Mouse (Mus musculus): ENCODE results near the gene Mrtfb. TPM values are rescaled to one million over a fixed set of nuclear protein-coding genes. Genes with fewer than 3 reads are reported as not detected.

The Mrtfb gene
- polyA plus RNA-seq, 1 experiment from 2014 or later, result 19.1 TPM

DNA sequence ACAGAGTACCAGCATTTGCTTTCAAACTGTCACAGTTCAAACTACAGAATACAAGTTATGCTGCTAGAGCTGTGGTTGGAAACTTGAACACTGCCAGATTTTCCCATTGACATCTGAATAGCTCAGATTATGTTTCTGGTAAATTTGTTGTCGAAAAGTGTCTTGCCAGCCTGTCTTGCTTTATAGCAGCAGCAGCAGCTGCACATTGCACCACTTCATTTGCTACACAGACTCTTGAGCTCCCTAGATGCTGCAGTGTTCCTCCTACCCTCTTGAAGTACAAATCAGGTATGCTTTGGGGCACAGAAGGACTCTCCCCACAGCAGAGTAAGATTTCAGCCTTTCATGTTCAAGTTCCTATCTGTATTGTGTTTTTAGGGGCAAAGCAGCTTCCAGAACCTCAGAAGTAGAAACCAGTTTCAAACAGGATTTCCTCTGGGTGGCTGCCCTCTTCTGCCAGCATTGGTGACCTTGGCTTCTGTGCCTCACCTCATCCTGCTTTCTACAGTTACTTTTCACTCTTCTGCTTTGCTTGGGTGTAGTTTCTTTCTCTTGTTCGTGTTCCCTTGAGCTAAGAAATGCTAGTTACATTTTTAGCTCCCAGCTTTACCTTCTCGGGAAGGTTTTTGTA, 49.9 kb downstream of the Mrtfb start:
- H3K27ac ChIP-seq (ENCODE audit: low read depth, low read length), result no peak overlapping the region
- H3K27me3 ChIP-seq (ENCODE audit: control insufficient read depth, insufficient read depth, low read length), result no peaks in the 10 kb centered on the region
- H3K36me3 ChIP-seq (ENCODE audit: control insufficient read depth, insufficient read depth, low read length), result no peaks in the 10 kb centered on the region
- no peak overlapping the region for H3K4me2 ChIP-seq
- no peak for DNase-seq (ENCODE audit: low spot score, missing footprints)
- H3K4me3 ChIP-seq (ENCODE audit: low read depth, low read length), result no peak overlapping the region
- H3K9ac ChIP-seq (ENCODE audit: low read length), result no peak overlapping the region
- 83% methylated on average over 3 of the region's 3 CpGs for WGBS
- H3K9me3 ChIP-seq (ENCODE audit: control insufficient read depth, low read length), result no peaks in the 10 kb centered on the region
- ATAC-seq (ENCODE audit: low FRiP score), result no peak
- H3K4me1 ChIP-seq (ENCODE audit: control insufficient read depth, insufficient read depth, low read length), result no peaks in the 10 kb centered on the region

DNA sequence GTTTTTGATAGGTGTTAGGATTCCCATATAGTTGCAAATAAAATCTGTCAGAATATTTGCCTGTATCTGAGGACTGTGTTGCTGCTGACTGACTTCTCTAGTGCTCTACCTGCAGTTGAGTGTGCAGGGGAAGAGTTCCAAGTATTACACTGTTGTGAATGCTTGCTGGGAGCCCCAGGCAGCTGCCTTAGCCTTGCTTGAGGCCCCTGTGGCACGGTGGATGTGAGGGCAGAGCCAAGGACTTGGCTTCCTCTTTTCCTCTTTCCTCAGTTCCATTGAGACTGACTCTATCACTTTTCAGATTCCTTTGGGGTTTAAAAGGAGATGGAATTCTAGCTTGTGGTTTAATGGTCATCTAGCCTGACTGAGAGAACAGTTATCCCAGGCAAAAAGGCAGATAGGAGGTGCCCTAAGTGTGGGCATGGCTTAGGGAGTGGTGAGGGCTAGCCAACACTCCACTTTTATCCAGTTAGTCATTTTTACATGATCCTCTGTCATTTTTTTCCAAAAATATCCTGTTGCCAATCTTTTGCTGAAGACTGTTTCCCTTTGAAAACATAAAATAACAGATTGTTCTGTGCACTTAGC, 53.9 kb downstream of the Mrtfb start:
- no peak for ATAC-seq (ENCODE audit: low FRiP score)
- Histone ChIP-seq H3K36me3 (ENCODE audit: control insufficient read depth, insufficient read depth, low read length) (no peaks in the 10 kb centered on the region), H3K27ac (ENCODE audit: low read depth, low read length) (no peak overlapping the region), H3K9me3 (ENCODE audit: control insufficient read depth, low read length) (no peaks in the 10 kb centered on the region), H3K4me2 (no peak overlapping the region), H3K27me3 (ENCODE audit: control insufficient read depth, insufficient read depth, low read length) (no peaks in the 10 kb centered on the region), H3K4me3 (ENCODE audit: low read depth, low read length) (no peak overlapping the region), H3K9ac (ENCODE audit: low read length) (no peak overlapping the region), H3K4me1 (ENCODE audit: control insufficient read depth, insufficient read depth, low read length) (no peaks in the 10 kb centered on the region)
- 68% methylated on average over 1 of the region's 1 CpGs for whole genome bisulfite sequencing
- DNase-seq (ENCODE audit: low spot score, missing footprints), result no peak

DNA sequence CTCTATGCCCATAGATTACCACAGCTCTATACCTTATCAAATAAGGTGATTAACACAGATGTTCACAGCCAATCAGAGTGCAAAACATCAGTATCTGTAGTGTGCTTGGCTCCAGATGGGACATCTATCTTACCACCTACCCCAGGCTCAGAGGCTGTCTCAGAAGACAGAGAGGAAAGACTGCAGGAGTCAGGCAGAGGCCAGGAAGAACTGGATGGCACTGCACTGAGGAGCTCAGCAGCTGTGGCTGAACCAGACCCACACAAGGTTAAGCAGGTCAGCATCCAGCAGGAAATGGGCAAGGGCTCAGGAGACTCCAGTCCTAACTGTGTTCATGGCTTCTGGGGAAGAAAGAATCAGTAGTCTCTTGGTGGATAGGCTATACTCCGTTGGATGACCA, 55.1 kb downstream of the Mrtfb start:
- Histone ChIP-seq H3K9ac (ENCODE audit: low read length) (no peak overlapping the region), H3K4me3 (ENCODE audit: low read depth, low read length) (no peak overlapping the region), H3K36me3 (ENCODE audit: control insufficient read depth, insufficient read depth, low read length) (no peaks in the 10 kb centered on the region), H3K4me2 (no peak overlapping the region), H3K27me3 (ENCODE audit: control insufficient read depth, insufficient read depth, low read length) (no peaks in the 10 kb centered on the region), H3K4me1 (ENCODE audit: control insufficient read depth, insufficient read depth, low read length) (no peaks in the 10 kb centered on the region), H3K9me3 (ENCODE audit: control insufficient read depth, low read length) (no peaks in the 10 kb centered on the region), H3K27ac (ENCODE audit: low read depth, low read length) (no peak overlapping the region)
- WGBS, result 77% methylated on average over 1 of the region's 1 CpGs
- DNase-seq (ENCODE audit: low spot score, missing footprints) (no peak), ATAC-seq (ENCODE audit: low FRiP score) (no peak)

DNA sequence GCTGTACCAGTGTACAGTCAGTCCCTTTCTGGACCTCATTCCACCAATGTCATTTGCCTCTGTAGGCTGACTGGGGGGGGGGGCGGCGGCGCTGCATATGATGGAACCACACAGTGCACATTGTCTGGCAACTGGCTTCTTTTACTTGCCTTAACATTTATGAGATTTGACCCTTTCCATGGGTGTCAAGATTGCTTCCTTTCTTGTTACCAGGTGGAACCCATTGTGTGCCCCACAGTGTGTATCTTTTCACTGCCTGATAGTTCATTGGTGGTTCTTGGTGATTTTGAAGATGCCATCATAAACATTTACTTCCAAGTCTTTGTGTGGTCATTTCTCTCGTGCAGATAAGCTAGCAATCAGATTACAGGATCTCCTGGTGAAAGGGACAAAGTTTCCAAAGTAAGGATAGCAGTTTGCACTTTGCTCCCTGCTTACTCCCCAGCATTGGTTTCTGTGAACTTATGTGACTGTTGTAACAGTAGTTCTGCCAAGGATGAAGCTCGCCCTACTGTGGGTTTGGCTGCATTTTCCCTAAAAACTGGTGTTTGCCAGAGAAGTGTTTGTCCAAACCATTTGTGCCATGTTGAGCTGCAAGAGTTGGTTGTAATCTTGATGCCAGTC, 56.9 kb downstream of the Mrtfb start:
- Histone ChIP-seq H3K4me3 (ENCODE audit: low read depth, low read length) (no peak overlapping the region), H3K9me3 (ENCODE audit: control insufficient read depth, low read length) (no peaks in the 10 kb centered on the region), H3K36me3 (ENCODE audit: control insufficient read depth, insufficient read depth, low read length) (no peaks in the 10 kb centered on the region), H3K4me2 (no peak overlapping the region), H3K27ac (ENCODE audit: low read depth, low read length) (no peak overlapping the region), H3K4me1 (ENCODE audit: control insufficient read depth, insufficient read depth, low read length) (no peaks in the 10 kb centered on the region), H3K27me3 (ENCODE audit: control insufficient read depth, insufficient read depth, low read length) (no peaks in the 10 kb centered on the region), H3K9ac (ENCODE audit: low read length) (no peak overlapping the region)
- ATAC-seq (ENCODE audit: low FRiP score) (no peak), DNase-seq (ENCODE audit: low spot score, missing footprints) (no peak)
- 88% methylated on average over 5 of the region's 5 CpGs for WGBS

DNA sequence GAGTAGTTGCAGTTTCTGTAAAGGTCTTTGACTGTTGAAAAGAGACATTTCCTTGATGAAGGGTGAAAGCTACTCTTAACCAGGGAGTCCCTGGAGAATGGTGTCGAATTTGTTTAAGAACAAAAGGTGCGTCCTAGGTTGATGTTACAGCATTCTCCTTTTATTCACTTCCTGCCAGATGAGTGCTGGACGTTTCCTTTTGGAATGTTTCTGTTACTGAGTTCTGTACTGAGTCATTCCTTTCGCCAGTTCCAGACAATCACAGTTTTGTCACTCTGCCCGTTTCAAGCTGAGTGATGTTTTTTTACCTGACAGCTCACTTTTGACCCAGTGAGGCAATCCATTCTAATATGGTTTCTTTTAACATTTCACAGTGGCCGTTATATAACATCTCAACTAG, 67.5 kb downstream of the Mrtfb start:
- Histone ChIP-seq H3K4me1 (ENCODE audit: control insufficient read depth, insufficient read depth, low read length) (no peaks in the 10 kb centered on the region), H3K27ac (ENCODE audit: low read depth, low read length) (no peak overlapping the region), H3K9ac (ENCODE audit: low read length) (no peak overlapping the region), H3K27me3 (ENCODE audit: control insufficient read depth, insufficient read depth, low read length) (no peaks in the 10 kb centered on the region), H3K36me3 (ENCODE audit: control insufficient read depth, insufficient read depth, low read length) (no peaks in the 10 kb centered on the region), H3K4me2 (no peak overlapping the region), H3K9me3 (ENCODE audit: control insufficient read depth, low read length) (no peaks in the 10 kb centered on the region), H3K4me3 (ENCODE audit: low read depth, low read length) (no peak overlapping the region)
- no peak for ATAC-seq (ENCODE audit: low FRiP score)
- DNase-seq (ENCODE audit: low spot score, missing footprints), result no peak
- 61% methylated on average over 6 of the region's 6 CpGs for WGBS

DNA sequence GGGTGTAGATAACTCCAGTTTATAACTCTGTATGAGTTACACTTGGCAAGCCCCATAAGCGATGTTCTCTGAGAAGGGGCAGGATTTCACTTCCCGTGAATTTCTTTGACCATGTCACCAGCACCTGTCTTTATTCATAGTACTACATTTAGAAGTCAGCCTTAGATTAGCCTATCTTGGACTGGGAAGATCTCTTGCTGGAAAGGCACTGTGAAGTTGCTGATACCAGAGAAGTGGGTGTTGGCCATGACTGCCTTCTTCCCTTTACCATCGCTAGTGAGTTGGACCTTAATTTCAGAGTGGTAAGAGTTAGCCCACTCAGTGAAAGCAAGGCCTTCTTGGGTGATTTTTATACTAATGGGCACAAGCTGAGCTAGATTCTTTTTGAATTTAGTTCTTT, 70.3 kb downstream of the Mrtfb start:
- H3K9ac ChIP-seq (ENCODE audit: low read length), result no peak overlapping the region
- H3K9me3 ChIP-seq (ENCODE audit: control insufficient read depth, low read length), result no peaks in the 10 kb centered on the region
- DNase-seq (ENCODE audit: low spot score, missing footprints) (no peak), ATAC-seq (ENCODE audit: low FRiP score) (no peak)
- H3K36me3 ChIP-seq (ENCODE audit: control insufficient read depth, insufficient read depth, low read length), result no peaks in the 10 kb centered on the region
- H3K4me3 ChIP-seq (ENCODE audit: low read depth, low read length), result no peak overlapping the region
- WGBS, result 95% methylated on average over 3 of the region's 3 CpGs
- no peak overlapping the region for H3K4me2 ChIP-seq
- H3K27me3 ChIP-seq (ENCODE audit: control insufficient read depth, insufficient read depth, low read length), result no peaks in the 10 kb centered on the region
- no peak overlapping the region for H3K27ac ChIP-seq (ENCODE audit: low read depth, low read length)
- H3K4me1 ChIP-seq (ENCODE audit: control insufficient read depth, insufficient read depth, low read length), result no peaks in the 10 kb centered on the region

DNA sequence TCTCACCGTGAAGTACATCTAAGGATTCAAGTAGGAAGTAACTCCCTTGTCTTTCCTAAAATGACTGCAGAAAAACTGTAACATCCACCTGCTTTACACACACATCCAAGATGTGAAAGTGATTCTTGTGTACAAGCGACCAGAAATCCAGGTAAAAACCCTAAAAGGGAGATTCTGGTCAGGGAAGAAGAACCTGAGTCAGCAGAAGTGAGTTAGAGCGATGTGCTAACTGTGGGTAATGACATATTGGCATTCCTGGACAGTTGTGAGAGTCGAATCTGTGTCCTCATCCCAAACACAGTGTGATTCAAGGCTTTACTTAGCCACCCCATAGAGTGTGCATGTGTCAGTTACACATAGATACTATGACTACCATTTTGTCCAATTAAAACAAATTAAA, 72.4 kb downstream of the Mrtfb start:
- H3K27ac ChIP-seq (ENCODE audit: low read depth, low read length), result no peak overlapping the region
- H3K36me3 ChIP-seq (ENCODE audit: control insufficient read depth, insufficient read depth, low read length), result no peaks in the 10 kb centered on the region
- WGBS, result 84% methylated on average over 4 of the region's 4 CpGs
- ATAC-seq (ENCODE audit: low FRiP score) (no peak), DNase-seq (ENCODE audit: low spot score, missing footprints) (no peak)
- H3K27me3 ChIP-seq (ENCODE audit: control insufficient read depth, insufficient read depth, low read length), result no peaks in the 10 kb centered on the region
- H3K9ac ChIP-seq (ENCODE audit: low read length), result no peak overlapping the region
- no peak overlapping the region for H3K4me2 ChIP-seq
- H3K9me3 ChIP-seq (ENCODE audit: control insufficient read depth, low read length), result no peaks in the 10 kb centered on the region
- H3K4me3 ChIP-seq (ENCODE audit: low read depth, low read length), result no peak overlapping the region
- H3K4me1 ChIP-seq (ENCODE audit: control insufficient read depth, insufficient read depth, low read length), result no peaks in the 10 kb centered on the region

DNA sequence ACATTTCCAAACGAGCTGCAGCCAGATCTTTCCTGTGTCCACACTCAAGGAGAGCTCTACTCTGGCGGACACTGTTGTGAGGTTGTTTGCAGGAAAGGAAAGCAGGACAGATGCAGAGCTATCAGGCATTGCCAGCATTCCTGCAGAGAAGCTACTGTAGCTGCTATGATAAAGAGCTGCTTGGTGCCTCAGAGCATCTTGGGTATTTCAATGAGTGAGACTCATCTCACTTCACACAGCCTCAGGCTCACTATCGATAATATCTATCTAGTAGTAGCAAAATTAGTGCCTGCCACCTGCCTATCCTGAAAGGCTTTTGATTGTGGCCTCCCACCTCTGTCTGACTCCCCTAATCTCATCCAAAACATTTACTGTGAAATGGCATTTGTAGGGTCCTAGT, 73.4 kb downstream of the Mrtfb start:
- H3K9me3 ChIP-seq (ENCODE audit: control insufficient read depth, low read length), result no peaks in the 10 kb centered on the region
- H3K27ac ChIP-seq (ENCODE audit: low read depth, low read length), result no peak overlapping the region
- H3K4me1 ChIP-seq (ENCODE audit: control insufficient read depth, insufficient read depth, low read length), result no peaks in the 10 kb centered on the region
- WGBS, result 90% methylated on average over 3 of the region's 3 CpGs
- ATAC-seq (ENCODE audit: low FRiP score), result no peak
- no peak overlapping the region for H3K4me2 ChIP-seq
- H3K36me3 ChIP-seq (ENCODE audit: control insufficient read depth, insufficient read depth, low read length), result no peaks in the 10 kb centered on the region
- no peak overlapping the region for H3K4me3 ChIP-seq (ENCODE audit: low read depth, low read length)
- no peak overlapping the region for H3K9ac ChIP-seq (ENCODE audit: low read length)
- DNase-seq (ENCODE audit: low spot score, missing footprints), result no peak
- no peaks in the 10 kb centered on the region for H3K27me3 ChIP-seq (ENCODE audit: control insufficient read depth, insufficient read depth, low read length)

DNA sequence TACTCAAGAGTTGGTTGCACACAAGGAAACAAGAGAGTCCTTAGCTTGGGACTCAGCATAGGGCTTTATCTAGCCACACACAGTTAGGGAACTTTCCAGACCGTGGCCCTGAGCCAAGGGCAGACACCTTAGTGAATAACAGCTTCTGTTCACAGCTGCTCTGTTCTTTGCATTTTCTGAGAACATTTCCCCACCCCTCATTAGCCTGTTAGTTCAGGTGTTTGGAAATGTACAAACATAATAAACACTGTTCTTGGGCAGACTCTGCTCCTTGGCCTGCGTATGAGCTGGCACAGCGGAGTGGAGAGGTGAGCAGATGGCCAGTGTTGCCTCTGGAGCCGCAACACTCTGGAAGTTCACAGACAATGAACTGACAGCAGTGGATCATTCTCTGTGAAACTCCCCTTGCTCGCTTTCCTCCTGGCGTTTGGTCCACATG, 74.0 kb downstream of the Mrtfb start:
- WGBS, result 85% methylated on average over 6 of the region's 6 CpGs
- H3K9ac ChIP-seq (ENCODE audit: low read length), result no peak overlapping the region
- no peak overlapping the region for H3K4me3 ChIP-seq (ENCODE audit: low read depth, low read length)
- no peak for ATAC-seq (ENCODE audit: low FRiP score)
- no peak overlapping the region for H3K4me2 ChIP-seq
- no peaks in the 10 kb centered on the region for H3K9me3 ChIP-seq (ENCODE audit: control insufficient read depth, low read length)
- H3K27me3 ChIP-seq (ENCODE audit: control insufficient read depth, insufficient read depth, low read length), result no peaks in the 10 kb centered on the region
- no peak overlapping the region for H3K27ac ChIP-seq (ENCODE audit: low read depth, low read length)
- no peaks in the 10 kb centered on the region for H3K36me3 ChIP-seq (ENCODE audit: control insufficient read depth, insufficient read depth, low read length)
- H3K4me1 ChIP-seq (ENCODE audit: control insufficient read depth, insufficient read depth, low read length), result no peaks in the 10 kb centered on the region
- no peak for DNase-seq (ENCODE audit: low spot score, missing footprints)
